Mouse (Mus musculus) neural tube, embryonic 12.5 days (tissue): Measurements from ENCODE around the gene Rbm19. TPM values are rescaled to one million over a fixed set of nuclear protein-coding genes. Genes with fewer than 3 reads are reported as not detected.

Source experiments
- ATAC-seq: fragments of 200-750 bp; cut with Nextera tagmentation; 2 replicates; pipeline ENCODE4 v1.8.0; 2017; ENCODE audit warnings: low read depth, mild to moderate bottlenecking, moderate TSS enrichment, moderate library complexity; ENCODE audit not compliant: low FRiP score
- H3K27ac ChIP-seq: fragments of 300-500 bp; sonication (generic); 2 replicates; pipeline ENCODE4 v1.5.1; 2016
- H3K27me3 ChIP-seq: fragments of 300-500 bp; sonication (generic); replicated peaks from 2 replicates; pipeline ENCODE4 v1.6.1; 2016; ENCODE audit warnings: mild to moderate bottlenecking
- H3K36me3 ChIP-seq: fragments of 300-500 bp; sonication (generic); 2 replicates; pipeline ENCODE4 v1.6.1; 2016; ENCODE audit warnings: mild to moderate bottlenecking
- H3K4me1 ChIP-seq: fragments of 300-500 bp; sonication (generic); 2 replicates; pipeline ENCODE4 v1.6.1; 2016
- H3K4me2 ChIP-seq: fragments of 300-500 bp; sonication (generic); replicated peaks from 2 replicates; pipeline ENCODE4 v1.6.1; 2016; ENCODE audit warnings: mild to moderate bottlenecking
- H3K4me3 ChIP-seq: fragments of 300-500 bp; sonication (generic); 2 replicates; pipeline ENCODE4 v1.5.1; 2016
- H3K9ac ChIP-seq: fragments of 300-500 bp; sonication (generic); 2 replicates; pipeline ENCODE4 v1.6.1; 2016; ENCODE audit warnings: mild to moderate bottlenecking
- H3K9me3 ChIP-seq: fragments of 300-500 bp; sonication (generic); 2 replicates; pipeline ENCODE4 v1.6.1; 2016; ENCODE audit warnings: mild to moderate bottlenecking
- WGBS: fragments of 180-500 bp; shearing (Covaris S2); methylation state at CpG from one replicate; pipeline ENCODE4 v1.1.7; 2016; 5-methylcytosine and 5-hydroxymethylcytosine counted together
- polyA plus RNA-seq: library from polyadenylated mRNA; unstranded; fragments of >200 nt; fragmentation: Nextera tagmentation; extraction: Ambion mirVana; gene quantifications from 2 replicates; pipeline ENCODE4 v1.2.1, GENCODE M21; 2016

Gene Rbm19
- polyA plus RNA-seq, 1 experiment from 2014 or later = 27.4 TPM

- H3K9me3 ChIP-seq = no peaks in the 10 kb centered on the region
- no peak overlapping the region for H3K27ac ChIP-seq
- H3K9ac ChIP-seq = peak overlapping the region; percentile 35; the same call in 1 of the 2 replicates
- no peak overlapping the region for H3K4me3 ChIP-seq
- peaks cover 9% of the 10 kb centered on the region for H3K4me1 ChIP-seq
- no peak for ATAC-seq
- 56% methylated on average over 3 of the region's 3 CpGs for WGBS
- no peaks in the 10 kb centered on the region for H3K27me3 ChIP-seq
- no peak overlapping the region for H3K4me2 ChIP-seq
- H3K36me3 ChIP-seq = peaks cover 27% of the 10 kb centered on the region
These were observed 19.6 kb downstream of the Rbm19 start for GRCm38 (mm10) chr5:120135823-120136222.

DNA sequence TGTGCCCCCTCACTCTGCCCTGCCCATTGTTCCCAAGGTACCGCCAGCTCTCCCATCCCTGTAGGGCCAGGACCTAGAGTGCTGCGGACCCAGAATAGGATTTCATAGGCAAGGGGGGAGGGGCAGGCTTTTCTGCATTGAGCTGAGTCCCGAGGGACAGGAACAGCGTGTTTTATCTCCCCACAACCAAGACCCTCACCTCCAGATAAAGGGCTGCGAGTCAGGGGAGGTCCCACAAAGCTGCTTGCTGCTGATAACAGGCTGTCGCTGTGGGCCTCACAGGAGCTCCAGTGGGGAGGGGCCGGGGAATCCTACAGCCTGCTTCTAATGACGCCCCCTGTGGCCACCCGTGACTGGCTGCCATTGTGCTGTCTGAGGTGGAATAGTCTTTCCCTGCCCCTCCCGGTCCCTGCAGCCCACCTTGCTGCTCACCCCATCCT, 20.0 kb downstream of the Rbm19 start:
- H3K36me3 ChIP-seq = peaks cover 27% of the 10 kb centered on the region
- ATAC-seq = no peak
- peaks cover 9% of the 10 kb centered on the region for H3K4me1 ChIP-seq
- H3K9ac ChIP-seq = peak overlapping the region; percentile 35; the same call in 1 of the 2 replicates
- no peak overlapping the region for H3K27ac ChIP-seq
- no peaks in the 10 kb centered on the region for H3K27me3 ChIP-seq
- no peak overlapping the region for H3K4me2 ChIP-seq
- no peak overlapping the region for H3K4me3 ChIP-seq
- no peaks in the 10 kb centered on the region for H3K9me3 ChIP-seq
- 27% methylated on average over 10 of the region's 10 CpGs for WGBS

DNA sequence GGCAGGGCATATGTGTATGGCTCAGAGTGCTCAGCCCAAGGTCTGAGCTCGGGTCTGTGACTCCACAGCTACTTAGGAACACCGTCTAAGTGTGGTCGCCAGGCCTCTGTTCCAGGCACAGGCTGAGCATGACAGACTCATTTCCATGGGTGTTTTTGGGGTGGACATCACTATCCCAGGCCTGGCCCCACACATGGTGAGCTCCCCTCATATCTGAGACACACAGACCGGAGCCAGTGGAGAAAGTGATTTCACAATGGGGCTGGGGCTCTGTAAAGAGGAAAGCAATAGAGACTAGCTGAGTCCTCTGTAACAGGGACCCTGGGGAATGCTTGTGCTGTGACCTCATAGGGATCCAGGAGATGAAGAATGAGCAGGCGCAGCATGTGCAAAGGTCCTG, 20.8 kb downstream of the Rbm19 start:
- Histone ChIP-seq H3K4me1 (peaks cover 9% of the 10 kb centered on the region), H3K4me2 (no peak overlapping the region), H3K4me3 (no peak overlapping the region), H3K27me3 (no peaks in the 10 kb centered on the region), H3K9ac (no peak overlapping the region), H3K9me3 (no peaks in the 10 kb centered on the region), H3K27ac (no peak overlapping the region), H3K36me3 (peaks cover 30% of the 10 kb centered on the region; the same call in 1 of the 2 replicates)
- ATAC-seq = no peak
- WGBS = 90% methylated on average over 5 of the region's 5 CpGs

DNA sequence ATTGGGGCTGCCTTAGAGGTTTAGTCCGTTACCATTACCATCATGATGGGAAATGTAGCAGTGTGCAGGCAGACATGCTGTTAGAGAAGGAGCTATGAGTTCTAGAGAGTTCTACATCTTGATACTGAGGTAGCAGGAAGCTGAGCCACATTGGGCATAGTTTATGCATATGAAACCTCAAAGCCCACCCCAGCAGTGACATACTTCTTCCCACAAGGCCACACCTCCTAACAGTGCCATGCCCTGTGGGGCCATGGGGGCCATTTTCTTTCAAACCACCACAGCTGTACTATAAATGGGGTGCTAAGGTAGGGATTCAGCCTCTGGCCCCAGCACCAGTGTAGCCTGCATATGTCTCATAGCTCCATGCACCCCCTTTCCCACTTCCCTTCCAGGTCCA, 21.6 kb downstream of the Rbm19 start:
- Histone ChIP-seq H3K36me3 (peaks cover 28% of the 10 kb centered on the region; the same call in 1 of the 2 replicates), H3K27ac (no peak overlapping the region), H3K9me3 (no peaks in the 10 kb centered on the region), H3K9ac (no peak overlapping the region), H3K4me1 (peaks cover 9% of the 10 kb centered on the region), H3K4me2 (no peak overlapping the region), H3K27me3 (no peaks in the 10 kb centered on the region), H3K4me3 (no peak overlapping the region)
- ATAC-seq = no peak
- 91% methylated on average over 1 of the region's 1 CpGs for WGBS

GRCm38 (mm10) chr5:120138406-120138805, 22.1 kb downstream of the Rbm19 start:
- Histone ChIP-seq H3K9me3 (no peaks in the 10 kb centered on the region), H3K4me2 (no peak overlapping the region), H3K36me3 (peaks cover 24% of the 10 kb centered on the region; the same call in 1 of the 2 replicates), H3K4me1 (peaks cover 9% of the 10 kb centered on the region), H3K27me3 (no peaks in the 10 kb centered on the region), H3K9ac (no peak overlapping the region), H3K27ac (no peak overlapping the region), H3K4me3 (no peak overlapping the region)
- no peak for ATAC-seq
- 88% methylated on average over 3 of the region's 3 CpGs for WGBS

- Histone ChIP-seq H3K9ac (no peak overlapping the region), H3K9me3 (no peaks in the 10 kb centered on the region), H3K36me3 (peaks cover 25% of the 10 kb centered on the region; the same call in 1 of the 2 replicates), H3K4me1 (peaks cover 9% of the 10 kb centered on the region), H3K27ac (no peak overlapping the region), H3K4me2 (no peak overlapping the region), H3K27me3 (no peaks in the 10 kb centered on the region), H3K4me3 (no peak overlapping the region)
- WGBS = 82% methylated on average over 8 of the region's 8 CpGs
- ATAC-seq = no peak
These were observed 23.0 kb downstream of the Rbm19 start for GRCm38 (mm10) chr5:120139224-120139623.

DNA sequence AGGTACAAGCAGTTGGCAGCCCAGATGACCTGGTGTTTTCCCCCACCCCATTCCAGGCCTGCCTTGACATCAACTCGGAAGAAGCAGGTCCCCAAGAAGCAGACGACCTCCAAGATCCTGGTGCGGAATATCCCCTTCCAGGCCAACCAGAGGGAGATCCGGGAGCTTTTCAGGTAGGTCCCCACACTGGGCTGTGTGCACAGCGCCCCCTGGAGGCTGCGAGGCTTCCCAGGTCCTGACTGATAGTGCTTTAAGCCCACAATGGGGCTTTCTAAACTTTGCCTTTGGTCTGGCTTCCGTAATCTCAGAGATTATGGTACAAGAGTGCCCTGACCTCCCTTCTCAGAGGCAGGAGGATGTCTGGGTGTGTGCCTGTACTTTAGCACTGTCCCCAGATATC, 27.7 kb downstream of the Rbm19 start:
- H3K36me3 ChIP-seq = peaks cover 35% of the 10 kb centered on the region
- H3K4me1 ChIP-seq = peaks cover 13% of the 10 kb centered on the region; the same call in 1 of the 2 replicates
- ATAC-seq = no peak
- H3K4me3 ChIP-seq = no peak overlapping the region
- no peak overlapping the region for H3K27ac ChIP-seq
- H3K9ac ChIP-seq = no peak overlapping the region
- WGBS = 72% methylated on average over 7 of the region's 7 CpGs
- H3K4me2 ChIP-seq = no peak overlapping the region
- no peaks in the 10 kb centered on the region for H3K9me3 ChIP-seq
- no peaks in the 10 kb centered on the region for H3K27me3 ChIP-seq

DNA sequence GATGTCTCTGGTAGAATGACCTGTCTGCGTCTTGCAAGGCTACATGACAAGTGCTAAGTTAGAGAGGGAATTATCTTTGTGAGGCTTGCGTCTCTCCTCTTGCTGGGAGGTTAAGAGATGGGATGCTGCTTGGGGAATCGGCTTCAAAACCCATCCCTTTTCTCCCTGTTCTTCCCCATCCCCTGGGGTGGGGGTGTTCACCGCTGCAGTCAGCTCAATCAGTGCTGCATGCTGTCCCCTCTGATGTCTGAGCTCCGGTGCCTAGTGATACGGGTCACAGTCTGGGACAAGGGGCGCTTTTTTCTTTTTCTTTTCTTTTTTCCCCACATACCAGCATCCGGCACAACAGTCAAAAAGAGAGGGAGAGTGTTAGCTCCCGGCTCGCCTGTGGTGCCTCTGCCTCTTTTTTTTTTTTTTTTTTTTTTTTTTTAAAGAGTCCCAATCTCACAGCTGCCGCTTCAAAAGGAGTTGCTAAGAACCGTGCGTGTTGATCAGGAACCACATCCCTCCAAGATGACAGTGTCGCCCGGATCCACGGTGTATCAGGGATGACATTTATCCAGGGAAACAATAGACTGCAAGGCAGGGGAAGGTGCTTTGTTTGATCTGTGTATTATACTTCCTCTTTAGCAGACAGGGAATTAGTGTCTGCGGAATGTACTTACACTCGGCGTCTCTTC, 29.2 kb downstream of the Rbm19 start:
- H3K4me3 ChIP-seq = no peak overlapping the region
- H3K9me3 ChIP-seq = no peaks in the 10 kb centered on the region
- WGBS = 67% methylated on average over 19 of the region's 19 CpGs
- no peaks in the 10 kb centered on the region for H3K27me3 ChIP-seq
- peak overlapping the region; percentile 13; the same call in 1 of the 2 replicates for H3K9ac ChIP-seq
- peaks cover 13% of the 10 kb centered on the region; the same call in 1 of the 2 replicates for H3K4me1 ChIP-seq
- H3K27ac ChIP-seq = 0 out of 2 replicates have a peak overlapping the region, but pooled peaks have one; percentile 15
- peak; percentile 41; the same call in 1 of the 2 replicates for ATAC-seq
- peaks cover 30% of the 10 kb centered on the region for H3K36me3 ChIP-seq
- H3K4me2 ChIP-seq = no peak overlapping the region

DNA sequence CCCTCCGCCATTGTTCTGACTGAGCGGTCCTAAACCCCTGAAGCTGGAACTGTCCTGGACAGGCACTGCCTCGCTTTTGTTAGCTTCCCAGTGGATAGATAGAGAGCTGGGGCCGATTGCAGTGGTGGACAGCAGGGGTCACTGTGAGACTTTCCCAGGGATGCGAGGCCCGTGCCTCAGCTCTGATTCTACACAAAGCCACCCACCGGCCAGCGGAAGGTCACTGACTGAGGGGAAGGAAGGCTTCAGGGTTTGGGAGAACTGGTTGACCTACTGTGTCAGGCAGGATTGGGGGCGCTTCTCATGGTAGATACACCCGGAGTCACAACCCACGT, 29.8 kb downstream of the Rbm19 start:
- H3K4me3 ChIP-seq = no peak overlapping the region
- H3K9ac ChIP-seq = 0 out of 2 replicates have a peak overlapping the region, but pooled peaks have one; percentile 13
- peak; percentile 63 for ATAC-seq
- H3K9me3 ChIP-seq = no peaks in the 10 kb centered on the region
- peaks cover 28% of the 10 kb centered on the region for H3K36me3 ChIP-seq
- no peaks in the 10 kb centered on the region for H3K27me3 ChIP-seq
- 46% methylated on average over 11 of the region's 11 CpGs for WGBS
- H3K4me2 ChIP-seq = no peak overlapping the region
- 0 out of 2 replicates have a peak overlapping the region, but pooled peaks have one; percentile 15 for H3K27ac ChIP-seq
- H3K4me1 ChIP-seq = peaks cover 13% of the 10 kb centered on the region; the same call in 1 of the 2 replicates

- WGBS = 69% methylated on average over 3 of the region's 3 CpGs
These were observed 30.6 kb downstream of the Rbm19 start for GRCm38 (mm10) chr5:120146909-120147308.

GRCm38 (mm10) chr5:120148246-120148645, 32.0 kb downstream of the Rbm19 start:
- Histone ChIP-seq H3K27me3 (no peaks in the 10 kb centered on the region), H3K36me3 (peaks cover 15% of the 10 kb centered on the region), H3K4me3 (no peak overlapping the region), H3K27ac (no peak overlapping the region), H3K9me3 (no peaks in the 10 kb centered on the region), H3K4me1 (peaks cover 13% of the 10 kb centered on the region; the same call in 1 of the 2 replicates), H3K4me2 (no peak overlapping the region), H3K9ac (no peak overlapping the region)
- no peak for ATAC-seq
- WGBS = 87% methylated on average over 9 of the region's 9 CpGs

More at GRCm38 (mm10) chr5:120146909-120147308, 30.6 kb downstream of the Rbm19 start:
- Histone ChIP-seq H3K27me3 (no peaks in the 10 kb centered on the region), H3K4me3 (no peak overlapping the region), H3K4me1 (peaks cover 13% of the 10 kb centered on the region; the same call in 1 of the 2 replicates), H3K9me3 (no peaks in the 10 kb centered on the region), H3K36me3 (peaks cover 19% of the 10 kb centered on the region), H3K9ac (no peak overlapping the region; the same call in 1 of the 2 replicates), H3K27ac (no peak overlapping the region), H3K4me2 (no peak overlapping the region)
- no peak for ATAC-seq

- peaks cover 2% of the 10 kb centered on the region for H3K36me3 ChIP-seq
- H3K9me3 ChIP-seq = no peaks in the 10 kb centered on the region
- H3K27me3 ChIP-seq = no peaks in the 10 kb centered on the region
- no peak overlapping the region for H3K4me3 ChIP-seq
- H3K4me1 ChIP-seq = peaks cover 23% of the 10 kb centered on the region
- no peak overlapping the region for H3K9ac ChIP-seq
- WGBS = 81% methylated on average over 4 of the region's 4 CpGs
- no peak overlapping the region for H3K27ac ChIP-seq
- ATAC-seq = no peak
- H3K4me2 ChIP-seq = no peak overlapping the region
These were observed 34.9 kb downstream of the Rbm19 start for GRCm38 (mm10) chr5:120151145-120151544.
